Mouse (Mus musculus) midbrain, embryonic 12.5 days (tissue): ENCODE results near the gene Macf1. TPM values are rescaled to one million over a fixed set of nuclear protein-coding genes. Genes with fewer than 3 reads are reported as not detected.
A peak's percentile ranks its signal among the peaks of the same experiment; 100 is the strongest.

ENCODE experiments used
- ATAC-seq: fragments of 200-750 bp; cut with Nextera tagmentation; 2 replicates; pipeline ENCODE4 v1.8.0; 2017; ENCODE audit warnings: low read depth, moderate TSS enrichment, moderate library complexity; ENCODE audit not compliant: low FRiP score
- H3K27ac ChIP-seq: fragments of 300-500 bp; sonication (generic); replicated peaks from 2 replicates; pipeline ENCODE4 v1.5.1; 2016; ENCODE audit warnings: mild to moderate bottlenecking
- H3K27me3 ChIP-seq: fragments of 300-500 bp; sonication (generic); 2 replicates; pipeline ENCODE4 v1.6.1; 2016; ENCODE audit warnings: mild to moderate bottlenecking
- H3K36me3 ChIP-seq: fragments of 300-500 bp; sonication (generic); 2 replicates; pipeline ENCODE4 v1.6.1; 2016
- H3K4me1 ChIP-seq: fragments of 300-500 bp; sonication (generic); 2 replicates; pipeline ENCODE4 v1.6.1; 2016
- H3K4me2 ChIP-seq: fragments of 300-500 bp; sonication (generic); replicated peaks from 2 replicates; pipeline ENCODE4 v1.6.1; 2016; ENCODE audit warnings: mild to moderate bottlenecking, moderate library complexity
- H3K4me3 ChIP-seq: fragments of 300-500 bp; sonication (generic); 2 replicates; pipeline ENCODE4 v1.5.1; 2016; ENCODE audit warnings: mild to moderate bottlenecking
- H3K9ac ChIP-seq: fragments of 300-500 bp; sonication (generic); replicated peaks from 2 replicates; pipeline ENCODE4 v1.6.1; 2016; ENCODE audit warnings: mild to moderate bottlenecking, moderate library complexity
- H3K9me3 ChIP-seq: fragments of 300-500 bp; sonication (generic); 2 replicates; pipeline ENCODE4 v1.6.1; 2016; ENCODE audit warnings: mild to moderate bottlenecking
- WGBS: fragments of 180-500 bp; shearing (Covaris S2); methylation state at CpG from one replicate; pipeline ENCODE4 v1.1.7; 2016; 5-methylcytosine and 5-hydroxymethylcytosine counted together
- polyA plus RNA-seq: library from polyadenylated mRNA; unstranded; fragments of >200 nt; fragmentation: Nextera tagmentation; extraction: Ambion mirVana; gene quantifications from 2 replicates; pipeline ENCODE4 v1.2.1, GENCODE M21; 2016

Macf1 gene
- polyA plus RNA-seq, 1 experiment from 2014 or later: 78.3 TPM

DNA sequence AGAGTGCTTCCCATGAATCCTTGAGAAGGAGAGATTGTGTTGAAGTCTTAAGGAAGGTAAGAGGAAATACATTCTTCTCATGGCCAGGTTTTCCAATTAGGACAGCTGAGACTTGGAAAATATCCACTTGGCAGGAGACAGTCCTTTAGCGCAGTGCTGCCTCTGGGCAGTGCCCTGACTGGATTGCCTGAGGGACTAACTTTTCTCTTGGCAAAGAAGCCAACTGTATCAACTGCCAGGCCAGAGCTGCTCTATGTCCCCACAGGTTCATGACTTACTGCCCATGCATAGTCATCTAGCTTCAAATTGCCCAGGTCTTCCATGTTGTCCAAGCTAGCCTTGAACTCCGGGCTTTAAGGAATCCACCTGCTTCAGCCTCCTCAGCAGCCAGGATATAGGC lies 260.1 kb downstream of the Macf1 start:
- ATAC-seq: no peak
- Histone ChIP-seq H3K9me3 (no peaks in the 10 kb centered on the region), H3K9ac (no peak overlapping the region), H3K4me3 (no peak overlapping the region), H3K4me1 (0 out of 2 replicates have a peak, but pooled peaks cover 2% of the 10 kb centered on the region), H3K27ac (no peak overlapping the region), H3K4me2 (no peak overlapping the region), H3K27me3 (no peaks in the 10 kb centered on the region), H3K36me3 (peaks cover 22% of the 10 kb centered on the region; the same call in 1 of the 2 replicates)
- WGBS: 100% methylated on average over 2 of the region's 2 CpGs

DNA sequence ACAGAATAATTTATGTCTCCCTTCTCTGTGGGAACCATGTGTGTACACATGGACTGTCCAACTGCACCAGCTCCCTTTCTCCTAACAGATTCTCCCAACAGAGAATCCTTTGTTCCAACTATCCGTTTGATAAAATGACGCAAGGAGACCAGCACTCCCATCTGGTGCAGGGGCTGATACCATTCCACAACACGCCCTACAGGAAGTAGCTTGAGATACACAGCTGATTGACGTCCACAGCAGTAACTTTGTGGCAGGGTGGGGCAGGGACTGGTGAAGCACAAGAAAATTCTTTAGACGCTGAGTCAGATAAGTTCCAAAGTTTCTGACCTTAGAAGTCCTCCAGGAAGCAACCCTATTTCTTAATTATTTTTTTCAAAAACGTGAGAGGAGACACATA lies 261.3 kb downstream of the Macf1 start:
- Histone ChIP-seq H3K27ac (no peak overlapping the region), H3K36me3 (peaks cover 14% of the 10 kb centered on the region; the same call in 1 of the 2 replicates), H3K4me1 (0 out of 2 replicates have a peak, but pooled peaks cover 3% of the 10 kb centered on the region), H3K27me3 (no peaks in the 10 kb centered on the region), H3K9ac (no peak overlapping the region), H3K4me2 (no peak overlapping the region), H3K9me3 (no peaks in the 10 kb centered on the region), H3K4me3 (no peak overlapping the region)
- 78% methylated on average over 6 of the region's 6 CpGs for WGBS
- ATAC-seq: no peak

DNA sequence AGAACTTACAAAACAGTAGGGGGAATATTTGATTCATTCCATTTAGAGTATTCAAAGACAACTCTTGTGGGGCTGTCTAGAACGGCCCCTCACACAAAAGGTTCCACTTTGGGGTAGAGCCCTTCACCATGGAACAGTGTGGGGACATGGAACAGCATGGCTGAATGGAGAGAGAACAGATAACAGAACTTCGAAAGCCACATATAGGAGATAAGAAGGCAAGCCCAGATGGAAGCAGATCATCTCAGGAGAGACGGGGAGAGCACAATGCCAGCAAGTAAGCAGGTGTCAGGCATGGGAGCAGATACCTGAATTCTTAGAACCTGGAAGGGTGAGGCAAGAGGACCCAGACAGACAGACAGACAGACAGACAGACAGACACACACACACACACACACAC lies 266.1 kb downstream of the Macf1 start:
- 95% methylated on average over 3 of the region's 3 CpGs for WGBS
- no peak for ATAC-seq
- H3K4me1 ChIP-seq: 0 out of 2 replicates have a peak, but pooled peaks cover 3% of the 10 kb centered on the region
- no peak overlapping the region for H3K9ac ChIP-seq
- no peak overlapping the region for H3K27ac ChIP-seq
- H3K36me3 ChIP-seq: no peaks in the 10 kb centered on the region
- no peaks in the 10 kb centered on the region for H3K27me3 ChIP-seq
- H3K4me3 ChIP-seq: no peak overlapping the region
- H3K4me2 ChIP-seq: no peak overlapping the region
- no peaks in the 10 kb centered on the region for H3K9me3 ChIP-seq

DNA sequence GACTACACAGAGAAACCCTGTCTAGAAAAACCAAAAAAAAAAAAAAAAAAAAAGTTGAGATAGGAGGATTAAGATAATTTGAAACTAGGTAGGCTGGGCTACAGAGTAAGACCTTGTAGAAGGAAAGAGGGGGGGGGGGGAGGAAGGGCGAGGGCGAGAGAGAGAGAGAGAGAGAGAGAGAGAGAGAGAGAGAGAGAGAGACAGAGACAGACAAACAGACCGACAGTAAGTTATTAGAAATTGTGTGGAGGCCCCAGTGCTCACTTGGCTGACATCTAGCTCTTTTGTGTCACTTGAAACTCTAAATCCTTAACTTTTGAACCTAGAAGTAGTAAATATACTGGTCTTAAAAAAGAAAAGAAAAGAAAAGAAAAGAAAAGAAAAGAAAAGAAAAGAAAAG lies 266.7 kb downstream of the Macf1 start:
- H3K36me3 ChIP-seq: no peaks in the 10 kb centered on the region
- H3K4me1 ChIP-seq: peaks cover 5% of the 10 kb centered on the region; the same call in 1 of the 2 replicates
- ATAC-seq: no peak
- no peak overlapping the region for H3K27ac ChIP-seq
- H3K4me2 ChIP-seq: no peak overlapping the region
- no peak overlapping the region for H3K9ac ChIP-seq
- no peaks in the 10 kb centered on the region for H3K27me3 ChIP-seq
- no peaks in the 10 kb centered on the region for H3K9me3 ChIP-seq
- 65% methylated on average over 3 of the region's 3 CpGs for WGBS
- no peak overlapping the region for H3K4me3 ChIP-seq

DNA sequence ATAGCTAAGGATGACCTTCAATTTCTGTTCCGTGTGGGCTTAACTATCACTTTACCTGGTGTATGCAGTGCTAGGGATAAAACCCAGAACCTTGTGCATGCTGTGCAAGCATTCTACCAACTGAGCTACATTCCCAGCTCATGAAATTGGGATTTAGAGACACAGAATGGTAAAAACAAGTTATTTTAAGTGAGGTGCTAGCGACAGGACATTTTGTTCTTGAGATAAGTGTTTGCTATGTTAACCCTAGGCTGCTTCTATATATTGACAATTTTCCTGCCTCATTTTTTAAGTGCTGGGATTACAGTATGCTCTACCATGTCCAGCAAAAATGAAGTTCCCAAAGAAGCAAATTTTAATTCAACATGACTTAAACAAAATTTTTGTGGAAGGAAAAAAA lies 267.3 kb downstream of the Macf1 start:
- Histone ChIP-seq H3K9me3 (no peaks in the 10 kb centered on the region), H3K27ac (no peak overlapping the region), H3K4me2 (no peak overlapping the region), H3K4me1 (peaks cover 7% of the 10 kb centered on the region; the same call in 1 of the 2 replicates), H3K9ac (no peak overlapping the region), H3K27me3 (no peaks in the 10 kb centered on the region), H3K4me3 (no peak overlapping the region), H3K36me3 (no peaks in the 10 kb centered on the region)
- ATAC-seq: no peak
- 92% methylated on average over 2 of the region's 2 CpGs for WGBS

DNA sequence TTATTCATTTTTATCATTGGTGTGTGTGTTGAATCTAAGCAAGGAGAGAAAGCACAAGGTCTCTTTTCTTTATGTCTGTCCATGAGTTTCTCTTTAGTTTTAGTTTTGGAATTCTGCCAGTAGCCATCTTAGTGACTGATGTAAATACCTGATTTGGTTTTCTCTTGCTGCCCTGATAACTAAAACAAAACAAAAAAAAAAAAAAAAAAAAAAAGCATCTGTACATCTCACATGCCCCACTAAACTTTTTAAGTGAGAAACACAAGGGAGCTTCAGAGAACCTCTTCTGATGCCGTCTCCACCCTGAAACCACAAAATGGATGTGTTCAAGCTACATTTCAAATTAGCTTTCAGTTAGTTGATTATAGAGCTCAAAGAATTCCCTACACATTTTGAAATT lies 268.6 kb downstream of the Macf1 start:
- Histone ChIP-seq H3K27ac (no peak overlapping the region), H3K27me3 (no peaks in the 10 kb centered on the region), H3K36me3 (no peaks in the 10 kb centered on the region), H3K4me1 (peaks cover 14% of the 10 kb centered on the region), H3K9ac (no peak overlapping the region), H3K9me3 (no peaks in the 10 kb centered on the region), H3K4me3 (no peak overlapping the region), H3K4me2 (no peak overlapping the region)
- 95% methylated on average over 1 of the region's 1 CpGs for WGBS
- no peak for ATAC-seq

DNA sequence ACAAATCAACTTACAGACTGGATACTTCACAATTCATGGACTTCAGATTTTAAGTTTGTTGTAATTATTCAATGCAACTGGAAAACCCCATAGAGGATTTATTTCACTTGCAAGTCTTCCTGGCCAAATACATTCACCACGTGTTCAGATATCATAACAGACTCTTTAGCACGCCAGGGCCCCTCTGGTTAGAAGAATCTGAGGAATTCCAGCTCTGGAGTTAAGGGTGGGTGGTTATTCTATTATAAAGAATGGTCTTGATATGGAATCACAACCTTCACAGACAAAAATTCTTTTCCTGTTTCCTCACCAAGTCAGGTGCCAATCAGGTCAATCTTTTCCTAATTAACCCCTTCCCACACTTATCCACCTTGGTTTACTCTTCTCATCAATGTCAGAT lies 270.3 kb downstream of the Macf1 start:
- Histone ChIP-seq H3K9me3 (no peaks in the 10 kb centered on the region), H3K36me3 (peaks cover 11% of the 10 kb centered on the region), H3K4me3 (no peak overlapping the region), H3K4me2 (no peak overlapping the region), H3K9ac (no peak overlapping the region), H3K4me1 (peaks cover 29% of the 10 kb centered on the region), H3K27me3 (no peaks in the 10 kb centered on the region), H3K27ac (no peak overlapping the region)
- ATAC-seq: no peak
- WGBS: 67% methylated on average over 2 of the region's 2 CpGs

DNA sequence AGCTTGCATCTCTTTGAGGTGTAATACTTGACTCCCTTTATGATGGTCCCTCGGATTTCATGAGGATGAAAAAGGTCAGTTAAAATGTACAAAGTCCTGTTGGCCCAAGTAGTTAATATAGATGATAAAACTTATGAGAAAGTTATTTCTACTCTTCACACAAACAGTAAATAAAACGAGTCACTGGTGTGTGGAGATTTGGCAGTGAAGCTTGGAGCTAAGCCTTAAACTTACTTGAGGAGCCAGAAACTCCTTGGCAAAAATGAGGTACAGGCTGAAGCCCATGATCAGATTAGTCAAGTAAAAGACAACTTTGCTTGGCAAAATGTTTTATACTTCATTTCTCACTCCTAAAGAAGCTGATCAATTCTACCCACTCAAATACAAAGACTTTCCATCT lies 271.2 kb downstream of the Macf1 start:
- no peaks in the 10 kb centered on the region for H3K27me3 ChIP-seq
- H3K4me1 ChIP-seq: peaks cover 36% of the 10 kb centered on the region
- WGBS: 50% methylated on average over 2 of the region's 2 CpGs
- peaks cover 15% of the 10 kb centered on the region for H3K36me3 ChIP-seq
- ATAC-seq: no peak
- peak overlapping the region; percentile 98; the same call in 1 of the 2 replicates for H3K27ac ChIP-seq
- H3K4me3 ChIP-seq: no peak overlapping the region
- peak overlapping the region; percentile 76 for H3K4me2 ChIP-seq
- H3K9ac ChIP-seq: no peak overlapping the region
- no peaks in the 10 kb centered on the region for H3K9me3 ChIP-seq

DNA sequence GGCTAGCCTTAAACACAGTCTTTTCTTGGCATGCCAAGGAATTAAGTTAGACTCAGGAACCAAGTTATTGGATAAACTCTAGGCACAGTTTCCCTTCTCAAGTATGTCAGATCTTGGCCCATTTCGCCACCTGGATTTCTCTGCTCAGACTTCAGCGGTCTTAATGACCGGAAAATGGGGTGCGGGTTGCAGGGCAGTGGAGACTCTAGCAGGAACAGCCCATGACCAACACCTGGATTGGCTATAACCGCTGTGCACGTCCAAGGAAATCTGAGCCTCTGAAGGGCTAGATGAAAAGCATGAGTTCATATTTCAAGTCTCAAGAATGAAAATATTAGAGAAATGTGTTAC lies 271.7 kb downstream of the Macf1 start:
- ATAC-seq: peak; percentile 5; the same call in 1 of the 2 replicates
- peak overlapping the region; percentile 87 for H3K9ac ChIP-seq
- H3K4me1 ChIP-seq: peaks cover 41% of the 10 kb centered on the region
- H3K9me3 ChIP-seq: no peaks in the 10 kb centered on the region
- H3K36me3 ChIP-seq: peaks cover 15% of the 10 kb centered on the region
- no peaks in the 10 kb centered on the region for H3K27me3 ChIP-seq
- H3K4me3 ChIP-seq: peak overlapping the region; percentile 77
- H3K4me2 ChIP-seq: peak overlapping the region; percentile 76
- WGBS: 4% methylated on average over 6 of the region's 6 CpGs
- peak overlapping the region; percentile 98 for H3K27ac ChIP-seq

DNA sequence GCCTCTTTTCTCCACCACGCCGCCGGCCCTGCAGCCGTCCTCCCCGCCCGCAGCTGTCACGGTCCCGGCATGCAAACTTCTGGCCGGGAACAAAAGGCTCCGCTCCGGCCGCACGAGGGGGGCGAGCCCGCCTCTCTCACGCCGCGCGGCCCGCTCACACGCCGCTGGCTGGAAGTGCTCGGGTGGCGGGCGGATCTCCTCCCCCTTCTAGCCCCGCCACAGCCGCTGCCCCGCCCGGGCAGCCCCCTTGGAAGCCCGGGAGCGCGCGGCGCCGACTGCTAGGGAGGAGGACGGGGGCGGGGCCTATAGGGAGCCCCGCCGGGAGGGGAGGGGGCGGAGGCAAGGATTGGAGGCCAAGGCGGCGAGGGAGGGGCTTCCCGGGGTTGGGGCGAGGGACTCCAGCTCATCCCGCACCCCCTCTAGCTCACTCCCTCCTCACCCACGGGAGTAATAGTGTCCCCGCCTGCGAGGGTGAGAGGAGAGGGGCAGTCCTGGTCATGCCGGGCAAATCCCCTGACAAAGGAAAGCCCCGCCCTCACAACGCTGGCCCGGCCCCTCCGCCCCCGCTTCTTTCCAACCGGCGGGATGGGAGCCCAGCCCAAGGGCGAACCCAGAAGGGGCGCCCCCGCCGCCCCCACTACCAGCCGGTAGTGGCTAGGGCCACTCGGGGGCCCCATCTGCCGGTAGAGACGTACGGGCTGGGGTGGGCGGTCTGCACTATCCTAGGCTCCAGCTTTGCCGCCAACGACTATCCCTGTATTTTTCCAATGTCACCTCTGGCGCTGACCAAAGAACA lies 272.2 kb downstream of the Macf1 start:
- peak; percentile 97 for ATAC-seq
- H3K36me3 ChIP-seq: peaks cover 15% of the 10 kb centered on the region
- peak overlapping the region; percentile 77 for H3K4me3 ChIP-seq
- 1% methylated on average over 60 of the region's 69 CpGs for WGBS
- peaks cover 46% of the 10 kb centered on the region for H3K4me1 ChIP-seq
- H3K9ac ChIP-seq: peak overlapping the region; percentile 87
- H3K27ac ChIP-seq: peak overlapping the region; percentile 98
- no peaks in the 10 kb centered on the region for H3K9me3 ChIP-seq
- peak overlapping the region; percentile 76 for H3K4me2 ChIP-seq
- H3K27me3 ChIP-seq: no peaks in the 10 kb centered on the region

DNA sequence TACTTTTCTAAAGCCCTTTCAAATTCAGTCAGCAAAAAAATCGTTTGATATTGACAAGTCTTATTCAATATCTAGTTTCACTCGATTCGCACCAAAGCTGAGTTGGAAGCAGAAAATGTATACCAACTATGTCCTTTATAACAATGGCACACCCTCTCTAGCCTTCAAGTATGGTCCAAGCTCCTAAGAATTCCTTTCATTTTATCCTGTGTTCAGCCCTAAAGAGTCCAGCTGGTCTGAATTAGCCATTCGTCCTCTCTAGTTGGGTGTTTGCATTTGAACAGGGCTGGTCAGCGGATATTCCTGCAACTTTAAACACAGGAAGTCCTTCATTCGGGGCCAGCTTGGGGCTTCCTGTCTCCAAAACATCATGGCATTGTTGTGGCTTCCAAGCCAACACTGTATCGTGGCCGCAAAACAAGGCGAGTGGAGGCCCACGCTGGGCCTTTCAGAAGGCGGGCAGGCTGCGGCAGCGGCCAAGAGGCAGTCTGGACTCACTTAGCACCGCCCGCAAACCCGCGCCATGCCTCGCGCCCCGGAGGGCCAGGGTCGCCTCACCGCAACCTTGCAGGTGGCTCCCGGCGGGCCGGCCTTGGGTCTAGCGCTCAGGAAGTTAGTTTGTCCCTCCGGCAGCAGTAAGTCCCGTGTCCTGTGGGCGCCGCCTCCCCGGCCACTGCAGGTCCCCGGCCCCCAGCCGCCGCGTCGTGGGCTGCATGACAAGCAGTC lies 273.0 kb downstream of the Macf1 start:
- H3K9ac ChIP-seq: peak overlapping the region; percentile 87
- peaks cover 15% of the 10 kb centered on the region for H3K36me3 ChIP-seq
- no peak; the same call in 1 of the 2 replicates for ATAC-seq
- 2% methylated on average over 35 of the region's 36 CpGs for WGBS
- H3K9me3 ChIP-seq: no peaks in the 10 kb centered on the region
- no peaks in the 10 kb centered on the region for H3K27me3 ChIP-seq
- peak overlapping the region; percentile 98 for H3K27ac ChIP-seq
- H3K4me1 ChIP-seq: peaks cover 53% of the 10 kb centered on the region
- peak overlapping the region; percentile 76 for H3K4me2 ChIP-seq
- peak overlapping the region; percentile 77 for H3K4me3 ChIP-seq

DNA sequence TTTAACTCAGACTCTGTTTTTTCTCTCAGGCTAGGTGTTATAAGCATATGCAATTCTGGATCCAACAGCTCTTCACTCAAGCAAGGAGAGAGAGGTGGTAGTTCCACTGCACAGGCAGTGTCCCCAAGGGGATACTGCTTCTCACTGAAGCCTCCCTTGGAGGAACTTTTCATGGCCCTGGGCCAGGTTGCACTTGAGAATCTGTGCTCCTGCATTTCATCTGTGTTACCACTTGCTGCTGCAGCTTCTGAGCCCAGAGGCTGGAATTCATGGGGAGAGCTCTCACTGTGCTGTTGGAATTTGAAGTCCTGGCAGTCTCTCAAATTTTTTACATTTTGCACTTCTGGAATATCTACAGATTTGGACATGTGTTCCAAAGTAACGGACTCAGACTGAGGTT lies 274.4 kb downstream of the Macf1 start:
- no peaks in the 10 kb centered on the region for H3K9me3 ChIP-seq
- peaks cover 15% of the 10 kb centered on the region for H3K36me3 ChIP-seq
- no peak overlapping the region for H3K27ac ChIP-seq
- H3K27me3 ChIP-seq: no peaks in the 10 kb centered on the region
- no peak overlapping the region for H3K9ac ChIP-seq
- 76% methylated on average over 1 of the region's 1 CpGs for WGBS
- H3K4me2 ChIP-seq: 0 out of 2 replicates have a peak overlapping the region, but pooled peaks have one; percentile 76
- no peak for ATAC-seq
- peaks cover 66% of the 10 kb centered on the region for H3K4me1 ChIP-seq
- H3K4me3 ChIP-seq: no peak overlapping the region
